Mouse (Mus musculus) adrenal gland (tissue): ENCODE data around the gene Lrp5.
"Not testable (repeated sequence)": the region's sequence is repeated elsewhere in the genome, so short reads cannot be mapped to it uniquely, and the experiment has no call there.

Source experiments
- intact Hi-C: fragments of 180-260 bp; cut with DNase I; formaldehyde crosslinking; loops from one replicate; pipeline ENCODE4 v1.15.1; 2025

Gene Lrp5

DNA sequence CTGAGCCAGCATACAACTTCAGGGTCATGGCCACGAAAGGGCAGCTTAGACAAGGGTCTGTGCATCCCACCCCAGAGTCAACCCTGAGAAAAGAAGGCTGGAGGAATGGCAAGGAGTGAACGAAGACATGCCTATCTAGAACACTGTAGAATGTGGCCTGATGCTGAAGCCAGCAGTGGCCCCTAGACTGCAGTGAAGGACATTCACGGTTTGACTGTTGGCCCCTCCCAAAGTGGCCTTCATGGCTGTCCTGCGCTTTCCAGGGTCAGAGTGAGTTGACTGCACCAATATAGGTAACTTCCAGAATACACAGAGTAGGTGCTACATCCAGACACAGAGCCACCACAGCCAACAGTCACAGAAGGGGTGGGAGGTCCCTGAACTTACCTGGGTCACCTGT, 28.4 kb downstream of the Lrp5 start:
- intact Hi-C loops, result no loop called here

DNA sequence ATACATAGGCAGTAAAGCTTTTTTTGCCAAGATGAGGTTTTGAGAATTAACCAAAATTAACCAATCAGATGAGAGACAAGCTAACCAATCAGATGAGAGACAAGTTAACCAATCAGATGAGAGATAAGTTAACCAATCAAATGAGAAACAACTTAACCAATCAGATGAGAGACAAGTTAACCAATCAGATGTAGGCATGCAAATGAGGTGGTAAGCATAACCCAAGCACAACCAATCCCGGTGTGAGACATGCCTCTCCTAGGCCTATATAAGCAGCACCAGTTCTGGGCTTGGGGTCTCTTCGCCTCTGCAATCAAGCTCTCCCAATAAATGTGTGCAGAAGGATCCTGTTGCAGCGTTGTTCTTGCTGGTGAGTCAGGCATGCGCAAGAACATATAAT, 29.3 kb downstream of the Lrp5 start:
- intact Hi-C loops, result not testable (repeated sequence)

DNA sequence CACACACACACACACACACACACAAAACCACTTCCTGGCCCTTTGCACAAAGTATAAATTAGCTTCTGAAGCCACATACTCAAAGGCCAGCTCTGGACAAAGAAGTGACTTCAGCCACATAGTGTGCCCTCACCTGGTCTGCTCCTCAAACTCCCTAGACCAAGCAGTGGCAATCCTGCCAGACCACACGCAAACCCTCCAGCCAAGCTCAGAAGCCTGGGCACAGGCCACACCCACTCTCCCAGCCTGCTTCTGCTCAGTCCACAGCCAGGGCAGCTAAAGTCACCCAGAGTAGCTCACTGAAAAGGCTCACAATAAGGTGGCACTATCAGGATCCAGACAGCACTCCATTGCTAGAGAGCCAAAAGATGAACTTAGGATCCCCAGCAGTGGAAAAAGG, 30.2 kb downstream of the Lrp5 start:
- intact Hi-C loops, result no loop called here

DNA sequence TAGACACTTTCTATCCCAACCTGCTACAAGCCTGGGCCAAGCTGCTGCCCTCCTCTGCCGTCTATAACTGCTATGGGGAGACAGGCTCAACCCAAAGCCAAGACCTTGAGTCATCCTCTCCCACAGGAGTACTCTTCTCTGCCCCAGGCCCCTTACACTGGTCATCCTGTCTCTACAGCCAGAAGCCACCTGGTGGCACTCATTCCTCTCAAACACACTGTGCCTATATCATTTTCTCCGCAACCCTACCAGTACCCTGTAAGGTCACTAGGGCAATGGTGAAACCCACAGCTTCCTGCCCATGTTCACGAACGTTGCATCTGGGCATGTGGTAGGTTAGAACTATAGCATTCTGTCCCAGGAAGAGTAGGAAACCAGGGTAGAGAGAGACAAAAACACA, 31.4 kb downstream of the Lrp5 start:
- intact Hi-C loops, result no loop called here

DNA sequence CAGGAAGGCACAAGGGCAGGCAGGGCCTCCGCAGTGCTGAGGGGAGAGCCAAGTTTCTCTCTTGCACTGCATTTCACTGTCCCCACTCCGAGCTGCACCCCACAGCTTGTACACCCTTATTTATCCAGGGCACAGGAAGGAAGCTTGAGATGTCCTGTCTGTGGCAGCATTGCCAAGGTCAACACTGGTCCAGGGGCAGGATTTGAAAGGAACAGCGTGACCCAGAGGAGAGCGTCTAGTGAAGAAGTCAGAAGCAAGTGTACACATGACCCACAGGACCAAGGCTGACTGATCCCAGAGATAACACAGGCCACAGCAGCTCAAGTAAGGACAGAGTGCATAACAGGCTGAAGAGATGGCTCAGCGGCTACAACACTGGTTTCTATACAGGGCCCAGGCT, 32.3 kb downstream of the Lrp5 start:
- intact Hi-C loops, result no loop called here

DNA sequence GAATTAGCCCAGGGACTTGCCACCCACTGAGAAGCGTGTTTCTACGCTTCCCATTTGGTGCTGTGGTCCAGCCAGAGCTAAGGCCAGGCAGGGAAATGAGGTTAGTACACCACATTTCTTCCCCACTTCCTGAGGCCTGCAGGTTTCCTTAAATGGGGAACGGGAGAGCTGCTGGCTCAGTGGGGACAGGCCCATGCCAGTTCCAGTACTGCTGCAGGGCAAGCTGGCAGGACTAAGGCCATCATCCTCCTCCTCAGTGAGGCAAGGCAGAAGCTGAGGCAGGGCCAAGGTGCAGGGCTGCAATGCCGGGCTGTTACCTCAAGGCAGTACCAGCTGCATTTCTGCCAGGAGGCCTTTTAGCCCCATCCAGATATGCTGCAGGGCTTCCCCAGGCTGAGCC, 32.9 kb downstream of the Lrp5 start:
- intact Hi-C loops, result no loop called here

DNA sequence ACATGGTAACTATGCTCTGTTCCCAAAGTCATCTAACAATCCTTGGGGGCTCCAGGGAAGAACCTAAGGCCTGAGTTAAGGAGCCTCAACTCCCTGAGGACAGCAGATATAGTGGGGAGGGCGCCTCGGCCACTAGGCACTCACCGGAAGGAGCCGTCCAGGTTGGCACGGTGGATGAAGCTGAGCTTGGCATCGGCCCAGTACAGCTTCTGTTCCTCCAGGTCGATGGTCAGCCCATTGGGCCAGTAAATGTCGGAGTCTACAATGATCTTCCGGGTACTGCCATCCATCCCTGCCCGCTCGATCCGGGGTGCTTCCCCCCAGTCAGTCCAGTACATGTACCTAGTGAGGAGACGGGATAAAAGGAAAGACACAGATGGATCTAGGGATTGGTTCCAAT, 34.4 kb downstream of the Lrp5 start:
- intact Hi-C loops, result no loop called here

DNA sequence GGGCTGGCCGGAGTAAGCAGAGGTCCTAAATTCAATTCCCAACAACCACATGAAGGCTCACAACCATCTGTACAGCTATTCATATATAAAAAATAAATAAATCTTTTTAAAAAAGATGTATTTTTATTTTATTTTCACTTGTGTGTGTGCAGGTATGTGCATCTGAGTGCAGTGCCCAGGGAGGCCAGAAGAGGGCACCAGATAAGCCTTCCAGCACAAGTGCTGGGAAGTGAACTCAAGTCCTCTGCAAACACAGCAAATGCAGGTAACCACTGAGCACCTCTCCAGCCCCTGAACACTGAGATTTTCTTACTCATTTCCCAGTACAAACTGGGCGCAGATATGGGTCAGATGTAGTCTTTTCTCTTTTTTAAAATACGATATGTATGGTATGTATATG, 35.1 kb downstream of the Lrp5 start:
- intact Hi-C loops, result no loop called here

DNA sequence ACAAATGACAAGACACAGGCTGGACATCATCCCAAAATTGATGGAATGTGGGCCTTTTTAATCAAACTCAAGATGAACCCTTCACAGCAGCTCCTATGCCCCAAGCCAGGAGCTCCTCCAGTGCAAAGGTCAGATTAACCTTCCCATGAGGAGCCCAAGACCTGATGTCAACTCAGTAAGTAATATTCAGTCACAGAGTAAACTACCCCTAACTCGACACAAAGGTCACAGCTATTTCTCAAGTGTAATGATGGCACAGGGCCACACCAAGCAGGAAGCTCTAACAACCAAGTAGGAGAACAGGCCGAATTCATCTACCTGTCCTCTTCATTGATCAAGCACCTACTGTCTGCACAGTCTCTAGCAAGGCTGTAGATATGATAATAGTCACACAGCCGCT, 35.9 kb downstream of the Lrp5 start:
- intact Hi-C loops, result no loop called here

DNA sequence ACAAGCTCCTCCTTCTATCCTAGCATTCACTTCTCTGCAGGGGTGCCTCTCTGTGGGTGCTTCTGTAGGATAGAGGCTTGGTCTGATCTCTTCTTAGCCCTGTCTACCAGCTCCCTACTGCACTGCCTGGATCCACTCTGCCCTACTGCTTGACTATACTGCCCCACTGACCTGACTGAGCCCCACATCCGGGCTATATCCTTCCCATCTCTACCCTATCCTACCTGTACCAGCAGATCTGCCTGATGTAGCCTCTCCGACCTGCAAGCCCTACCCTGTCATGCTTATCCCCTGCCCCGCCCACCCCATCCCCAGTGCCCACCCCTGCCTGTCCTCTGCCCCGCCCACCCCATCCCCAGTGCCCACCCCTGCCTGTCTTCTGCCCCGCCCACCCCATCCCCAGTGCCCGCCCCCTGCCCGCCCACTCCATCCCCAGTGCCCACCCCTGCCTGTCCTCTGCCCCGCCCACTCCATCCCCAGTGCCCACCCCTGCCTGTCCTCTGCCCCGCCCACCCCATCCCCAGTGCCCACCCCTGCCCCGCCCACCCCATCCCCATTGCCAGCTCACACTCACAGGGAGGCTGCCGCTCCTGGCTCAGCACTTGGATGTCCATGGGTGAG, 37.4 kb downstream of the Lrp5 start:
- intact Hi-C loops, result no loop called here

DNA sequence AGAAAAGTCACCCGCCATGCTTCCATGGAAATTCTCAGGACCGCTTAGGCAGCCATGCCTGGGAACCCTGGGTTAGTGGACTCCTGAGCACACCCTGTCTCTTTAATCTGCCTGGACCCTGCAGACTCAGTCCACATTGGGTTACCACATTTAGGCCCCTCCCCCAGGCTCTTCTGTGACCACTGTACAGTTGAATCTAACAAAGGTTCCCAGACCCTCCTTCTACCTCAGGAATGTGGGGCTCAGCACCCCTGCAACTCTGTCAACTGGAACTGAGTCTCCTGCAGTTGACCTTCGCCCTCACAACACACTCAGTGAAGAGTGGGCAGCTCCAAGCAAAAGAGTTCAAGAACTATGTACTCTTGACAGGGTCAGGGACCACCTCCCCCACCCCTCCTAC, 38.4 kb downstream of the Lrp5 start:
- intact Hi-C loops, result no loop called here

DNA sequence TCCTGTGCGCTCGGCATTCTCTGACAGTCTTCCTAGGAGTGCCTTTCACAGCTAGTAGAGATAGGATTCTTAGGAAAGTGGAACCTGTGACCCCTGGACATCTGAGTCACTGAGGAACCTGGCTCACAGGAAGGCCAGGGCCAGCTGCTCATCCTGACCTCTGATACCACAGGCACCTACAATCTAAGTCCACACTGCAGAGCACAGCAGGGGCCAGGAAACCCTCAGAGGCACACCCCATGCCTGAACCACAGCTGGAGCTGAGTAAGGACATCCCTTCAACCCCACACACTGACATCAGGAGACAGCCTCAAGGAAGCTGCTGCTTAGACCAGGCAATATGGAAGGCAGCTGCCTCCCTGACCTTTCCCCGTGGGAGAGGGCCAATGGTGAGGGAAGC, 40.6 kb downstream of the Lrp5 start:
- intact Hi-C loops, result no loop called here

DNA sequence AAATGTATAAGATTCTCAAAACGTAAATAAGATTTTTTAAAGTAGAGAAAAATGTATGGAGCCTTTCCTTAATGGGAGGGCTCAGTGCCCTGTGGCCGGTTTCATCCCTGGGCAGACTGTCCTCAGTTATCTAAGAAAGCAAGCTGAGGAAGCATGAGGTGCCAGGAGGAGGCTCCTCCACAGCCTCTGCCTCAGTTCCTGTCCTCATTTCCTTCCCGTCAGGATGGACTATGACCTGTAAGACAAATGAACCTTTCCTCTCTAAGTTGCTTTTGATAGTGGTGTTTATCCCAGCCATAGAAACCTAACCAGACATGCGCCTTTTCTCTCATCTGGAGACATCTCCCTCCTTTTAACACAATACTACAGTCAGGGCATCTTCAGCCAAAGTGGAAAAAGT, 41.0 kb downstream of the Lrp5 start:
- intact Hi-C loops, result no loop called here

DNA sequence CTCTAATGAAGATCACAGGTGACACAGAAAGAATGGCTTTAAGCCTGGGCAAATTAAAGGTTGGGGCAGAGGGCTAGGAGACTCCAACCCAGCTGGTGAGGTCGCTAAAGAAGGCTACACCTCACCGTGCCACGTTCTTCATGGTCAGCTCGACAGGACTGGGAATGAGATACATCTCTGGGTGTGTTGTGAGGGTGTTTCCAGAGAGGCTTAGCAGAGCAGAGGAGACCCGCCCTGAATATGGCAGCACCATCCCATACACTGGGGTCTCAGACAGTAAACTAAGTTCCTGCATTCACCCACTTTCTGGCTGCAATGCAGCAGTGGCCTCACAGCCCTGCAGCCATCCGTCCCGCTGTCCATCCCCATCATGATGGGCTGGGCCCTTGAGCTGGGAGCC, 46.8 kb downstream of the Lrp5 start:
- intact Hi-C loops, result no loop called here

DNA sequence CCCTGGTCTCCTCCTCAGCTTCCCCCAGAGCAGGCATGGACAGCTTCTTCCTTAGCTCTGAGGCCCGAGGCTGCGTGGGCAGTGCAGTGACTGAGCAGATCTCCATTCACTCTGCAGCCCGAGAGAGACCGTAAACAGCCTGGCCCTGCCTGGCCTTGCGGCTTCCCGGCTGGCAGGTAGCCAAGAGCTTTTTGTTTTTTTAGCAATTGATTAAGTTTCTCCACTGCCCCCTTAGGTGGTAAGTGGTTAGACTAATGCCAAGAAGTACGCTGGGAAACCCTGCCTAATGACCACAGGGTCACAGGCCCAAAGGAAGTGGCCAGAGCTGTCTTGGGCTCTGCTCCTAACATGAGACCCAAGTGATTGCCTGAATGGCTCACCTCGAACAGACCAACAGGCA, 47.7 kb downstream of the Lrp5 start:
- intact Hi-C loops, result no loop called here

DNA sequence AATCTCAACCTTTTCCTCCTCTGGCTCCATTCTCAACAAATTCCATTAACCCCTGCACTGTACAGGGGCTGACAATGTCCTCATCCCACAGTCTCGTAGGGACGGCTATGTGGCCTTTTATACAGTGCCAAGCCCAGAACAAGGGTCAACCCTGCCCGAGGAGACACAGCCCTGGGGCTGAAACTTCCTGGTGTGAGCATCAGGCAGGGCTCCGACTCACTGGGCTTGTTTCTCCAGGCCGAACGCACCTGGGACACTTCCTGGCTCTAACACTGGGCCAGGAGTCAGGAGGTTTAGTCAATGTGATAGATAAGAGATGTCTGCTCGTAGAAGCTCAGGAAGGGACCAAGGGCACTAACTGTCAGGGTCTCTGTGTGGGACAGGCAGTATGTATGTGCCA, 54.3 kb downstream of the Lrp5 start:
- intact Hi-C loops, result no loop called here

DNA sequence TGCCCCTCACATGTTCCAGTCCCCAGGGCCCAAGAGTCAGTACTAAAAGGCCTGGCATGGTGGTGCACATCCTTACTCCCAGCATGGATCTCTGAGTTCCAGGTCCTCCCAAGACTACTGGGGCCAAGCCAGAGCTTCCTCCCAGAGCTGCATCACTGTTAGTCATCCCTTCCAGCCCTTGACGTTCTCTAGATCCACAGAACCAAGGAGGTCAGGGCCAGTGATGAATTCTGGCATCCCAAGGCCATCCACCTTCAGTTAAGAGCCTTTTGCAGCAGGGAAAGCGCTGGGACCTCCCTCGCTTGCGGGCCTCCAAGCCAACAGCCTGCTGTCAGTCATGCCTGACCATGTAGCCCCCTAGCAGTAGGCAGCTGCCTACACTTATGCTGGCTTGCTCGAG, 54.9 kb downstream of the Lrp5 start:
- intact Hi-C loops, result no loop called here

DNA sequence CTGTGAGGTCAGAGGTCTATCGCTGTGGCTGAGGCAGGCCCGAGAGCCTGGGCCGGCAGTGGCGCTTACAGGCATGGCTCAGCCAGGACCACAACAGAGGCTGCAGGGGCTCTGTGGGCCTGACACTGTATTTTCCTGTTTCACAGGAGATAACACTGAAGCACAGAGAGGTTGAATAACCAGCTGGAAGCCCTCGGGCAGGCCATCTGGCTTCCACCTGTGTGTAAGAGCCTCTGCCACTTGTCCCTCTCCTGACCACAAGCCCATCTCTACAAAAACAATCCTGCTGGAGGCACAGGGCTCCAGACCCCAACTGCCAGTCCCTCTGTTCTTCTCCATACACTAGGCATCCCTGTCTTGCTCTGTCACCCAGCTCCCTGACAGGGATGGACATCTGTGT, 55.9 kb downstream of the Lrp5 start:
- intact Hi-C loops, result no loop called here

DNA sequence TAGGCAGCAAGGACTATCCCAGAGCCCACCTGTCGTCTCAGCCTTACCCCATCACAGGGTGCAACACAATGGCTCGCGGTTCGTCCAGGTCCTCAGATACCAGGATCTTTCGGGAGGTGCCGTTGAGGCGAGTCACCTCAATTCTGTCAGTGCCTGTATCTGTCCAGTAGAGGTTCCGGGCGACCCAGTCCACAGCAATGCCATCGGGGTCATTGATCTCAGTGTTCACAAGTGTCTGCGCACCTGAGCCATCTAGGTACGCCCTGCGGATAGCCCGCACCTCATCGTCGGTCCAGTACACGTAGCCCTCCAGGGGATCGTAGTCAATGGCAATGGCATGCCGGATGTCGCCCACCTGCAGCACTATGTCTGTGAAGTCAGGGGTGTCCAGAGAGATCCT, 56.3 kb downstream of the Lrp5 start:
- intact Hi-C loops, result no loop called here

DNA sequence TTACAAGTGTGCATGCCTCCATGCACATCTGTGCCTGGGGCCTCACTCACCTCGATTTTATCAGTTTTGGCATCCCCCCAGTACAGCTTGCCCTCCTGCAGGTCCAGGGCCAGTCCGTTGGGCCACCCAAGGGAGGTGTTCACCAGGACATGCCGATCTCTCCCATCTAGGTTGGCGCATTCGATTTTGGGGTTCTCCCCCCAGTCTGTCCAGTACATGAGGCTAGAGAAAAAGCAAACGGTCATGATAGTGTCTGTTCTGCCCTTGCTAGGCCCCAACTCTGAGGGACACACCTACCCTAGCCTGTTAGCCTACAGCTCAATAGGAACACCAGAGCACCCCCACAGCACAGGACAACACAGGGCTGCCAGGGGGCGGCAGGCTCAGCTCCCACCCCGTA, 58.1 kb downstream of the Lrp5 start:
- intact Hi-C loops, result no loop called here

DNA sequence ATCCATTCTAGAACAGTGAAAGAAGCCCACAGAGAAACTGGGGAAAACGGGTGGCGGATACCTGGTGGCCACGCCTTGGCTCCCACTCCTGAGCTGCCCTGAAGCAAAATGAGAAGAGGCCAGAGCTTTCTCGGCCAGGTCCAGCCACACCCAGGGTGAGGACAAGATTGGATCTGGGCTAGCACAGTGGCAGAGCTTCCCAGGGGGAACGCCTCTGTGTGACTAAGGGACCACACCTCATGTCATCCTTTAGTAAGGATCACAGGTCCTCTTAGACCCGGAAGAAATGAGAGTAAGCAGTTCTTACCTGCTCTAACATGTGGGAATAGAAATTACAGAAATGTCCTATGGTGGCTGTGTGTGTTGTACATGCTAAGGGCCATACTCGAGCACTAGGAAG, 61.3 kb downstream of the Lrp5 start:
- intact Hi-C loops, result no loop called here

DNA sequence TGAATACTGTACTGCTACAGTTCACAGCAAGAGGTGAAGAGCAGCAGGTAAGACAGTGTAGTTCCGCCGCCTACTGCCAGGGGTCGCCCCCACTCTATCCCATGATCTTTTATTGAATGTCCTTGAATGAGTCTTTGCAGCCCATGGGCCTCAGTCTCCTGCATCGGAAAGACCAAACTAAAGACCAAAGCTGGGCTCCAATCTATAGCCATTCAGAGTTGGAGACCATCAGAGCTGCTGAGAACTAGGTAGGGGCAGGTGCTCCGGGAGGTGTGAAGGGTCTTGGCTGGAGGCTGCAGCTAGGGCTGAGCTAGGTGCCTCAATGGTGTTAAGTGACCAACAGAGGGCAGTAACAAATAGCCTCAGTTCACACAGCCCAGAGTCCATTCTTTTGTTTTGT, 62.5 kb downstream of the Lrp5 start:
- intact Hi-C loops, result loop anchor here (1.0 to 5.0 kb wide), 2 partner anchors 73 to 95 kb away; no protein-coding TSS in a partner anchor

DNA sequence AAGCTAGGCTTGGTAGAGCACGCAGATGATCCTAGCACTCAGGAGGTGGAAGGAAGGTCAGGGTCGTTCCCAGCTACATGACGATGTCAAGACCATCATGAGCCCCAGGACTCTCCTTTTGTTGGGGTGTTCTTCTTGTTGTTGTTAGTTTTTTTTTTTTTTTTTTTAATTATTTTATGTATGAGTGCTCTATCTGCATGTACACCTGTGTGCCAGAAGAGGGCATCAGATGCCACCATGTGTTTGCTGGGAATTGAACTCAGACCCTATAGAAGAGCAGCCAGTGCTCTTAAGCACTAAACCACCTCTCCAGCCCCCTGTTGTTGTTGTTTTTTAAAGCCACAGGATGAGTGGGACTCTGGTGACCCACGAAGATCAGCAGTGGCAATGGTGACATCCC, 63.1 kb downstream of the Lrp5 start:
- intact Hi-C loops, result loop anchor here (5.0 kb wide), 1 partner anchor 74 kb away; no protein-coding TSS in a partner anchor

DNA sequence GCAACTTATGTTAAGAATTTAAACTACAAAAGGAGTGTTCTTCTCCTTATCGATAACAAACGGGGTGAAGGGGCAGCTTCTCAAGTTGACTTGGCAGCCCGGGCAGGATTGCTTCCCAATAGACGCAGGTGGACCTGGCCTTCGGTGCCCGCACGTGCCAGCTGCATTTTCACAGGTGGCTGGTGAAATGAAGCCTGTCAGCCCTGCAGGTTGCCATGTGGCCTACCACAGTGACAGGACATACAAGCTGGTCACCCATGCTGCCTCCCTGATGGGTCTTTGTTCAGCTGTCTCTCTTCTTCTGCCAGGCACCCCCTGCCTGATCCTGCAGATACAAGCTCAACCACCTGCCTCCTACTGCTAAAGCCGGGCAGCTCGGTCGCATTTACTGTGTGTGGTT, 65.5 kb downstream of the Lrp5 start:
- intact Hi-C loops, result loop anchor here (5.0 kb wide), 1 partner anchor 76 kb away; no protein-coding TSS in a partner anchor
